Mouse (Mus musculus) cerebellum, postnatal 25 days (tissue): ENCODE measurements around the gene Zbtb45.

Source experiments
- DNase-seq, 2 experiments: peaks; one replicate each; pipeline ENCODE4 v3.0.0; 2021; ENCODE audit warnings: mixed read lengths in 2 of 2

Gene Zbtb45

GRCm38 (mm10) chr7:13033451-13034147, 23.8 kb upstream of the Zbtb45 start:
- DNase-seq: peak in 1 of 2 experiments; percentile 21

- peak in 1 of 2 experiments; percentile 9 for DNase-seq
Measured at GRCm38 (mm10) chr7:13032541-13032940, 22.7 kb upstream of the Zbtb45 start.

- DNase-seq: no peak
Measured at GRCm38 (mm10) chr7:13031983-13032382, 22.1 kb upstream of the Zbtb45 start.

GRCm38 (mm10) chr7:13031069-13031468, 21.2 kb upstream of the Zbtb45 start:
- peak; percentile 18 to 45 for DNase-seq

- DNase-seq: no peak
Measured at GRCm38 (mm10) chr7:13028986-13029385, 19.2 kb upstream of the Zbtb45 start.

- no peak for DNase-seq
Measured at GRCm38 (mm10) chr7:13025511-13026112, 15.8 kb upstream of the Zbtb45 start.

- DNase-seq: peak; percentile 83 to 91
Measured at GRCm38 (mm10) chr7:13024805-13025204, 15.0 kb upstream of the Zbtb45 start.

- peak; percentile 97 to 99 for DNase-seq
Measured at GRCm38 (mm10) chr7:13023928-13024731, 14.3 kb upstream of the Zbtb45 start.

GRCm38 (mm10) chr7:13022773-13023535, 13.1 kb upstream of the Zbtb45 start:
- peak; percentile 38 to 64 for DNase-seq

GRCm38 (mm10) chr7:13015217-13015616, 5.4 kb upstream of the Zbtb45 start:
- DNase-seq: no peak

GRCm38 (mm10) chr7:13014275-13014839, 4.5 kb upstream of the Zbtb45 start:
- DNase-seq: no peak

GRCm38 (mm10) chr7:13013671-13014070, 3.8 kb upstream of the Zbtb45 start:
- DNase-seq: no peak

GRCm38 (mm10) chr7:13009143-13010004, 460 bp downstream of the Zbtb45 start:
- DNase-seq: peak; percentile 93 to 95

GRCm38 (mm10) chr7:13007341-13008092, 2.3 kb downstream of the Zbtb45 start:
- peak in 1 of 2 experiments; percentile 32 for DNase-seq

GRCm38 (mm10) chr7:13006531-13006930, 3.3 kb downstream of the Zbtb45 start:
- no peak for DNase-seq

- DNase-seq: peak; percentile 43 to 61
Measured at GRCm38 (mm10) chr7:13006011-13006410, 3.8 kb downstream of the Zbtb45 start.

- DNase-seq: no peak
Measured at GRCm38 (mm10) chr7:13003380-13003779, 6.5 kb downstream of the Zbtb45 start.

- DNase-seq: no peak
Measured at GRCm38 (mm10) chr7:13001584-13001983, 8.2 kb downstream of the Zbtb45 start.

- DNase-seq: no peak
Measured at GRCm38 (mm10) chr7:12998851-12999250, 11.0 kb downstream of the Zbtb45 start, which contains the start of gene Trim28. Gene Trim28 (plus strand): TSS chr7:12999114.

- no peak for DNase-seq
Measured at GRCm38 (mm10) chr7:12998053-12998452, 11.8 kb downstream of the Zbtb45 start, which contains the start of gene Slc27a5. Gene Slc27a5 (minus strand): TSS chr7:12998192.
